In the genomic region with DNA sequence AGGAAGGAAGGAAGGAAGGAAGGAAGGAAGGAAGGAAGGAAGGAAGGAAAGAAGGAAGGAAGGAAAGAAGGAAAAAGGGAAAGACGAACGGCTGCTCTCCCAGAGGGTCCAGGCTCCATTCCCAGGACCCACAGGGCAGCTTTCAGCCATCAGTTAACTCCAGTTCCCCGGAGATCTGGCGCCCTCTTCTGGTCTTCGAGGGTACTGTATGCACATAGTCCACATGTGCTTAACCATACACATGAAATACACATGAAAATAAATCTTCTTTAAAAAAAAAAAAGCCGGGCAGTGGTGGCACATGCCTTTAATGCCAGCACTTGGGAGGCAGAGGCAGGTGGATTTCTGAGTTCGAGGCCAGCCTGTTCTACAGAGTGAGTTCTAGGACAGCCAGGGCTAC, we compare ENCODE assay signal across 8 mouse cellular contexts. TPM values are rescaled to one million over a fixed set of nuclear protein-coding genes. Genes with fewer than 3 reads are reported as not detected.
A peak's percentile ranks its signal among the peaks of the same experiment; 100 is the strongest.
DNase-seq lines count a peak whose midpoint lies in the region; ATAC-seq and TF ChIP-seq lines count a peak whose summit lies in the region.
"Not testable (repeated sequence)": the region's sequence is repeated elsewhere in the genome, so short reads cannot be mapped to it uniquely, and the experiment has no call there.

No protein-coding gene starts in this region.

- not testable (repeated sequence) for H3K27me3 ChIP-seq in testis, adult 2 months (ENCODE audit: control insufficient read depth, insufficient read depth, low read length)

- DNase-seq in B cell, adult 2 months, result peak; percentile 87 to 88
- DNase-seq in adrenal gland, adult 2 months, result peak; percentile 61
- DNase-seq in cerebellum, postnatal 25 days, result peak; percentile 66 to 86
- peak; percentile 79 for DNase-seq in gastrocnemius, postnatal 10 days
- peak; percentile 40 to 84 for DNase-seq in kidney, adult 8-10 months
- DNase-seq in lung, adult 18-20 months, result peak; percentile 70 to 77

- TF ChIP-seq POLR2A in testis, adult 2 months (IDR thresholded peaks at IDR 0.05; ENCODE audit: control insufficient read depth, low read depth, low read length), result not testable (repeated sequence)

- H3K4me1 ChIP-seq in testis, adult 2 months (ENCODE audit: control insufficient read depth, insufficient read depth, low read length), result not testable (repeated sequence)

- peak; percentile 57 for ATAC-seq in neutrophil, adult 5-6 weeks (ENCODE audit: extremely low read depth, insufficient number of reproducible peaks, low FRiP score, poor library complexity, severe bottlenecking)

- not testable (repeated sequence) for H3K36me3 ChIP-seq in testis, adult 2 months (ENCODE audit: control insufficient read depth, insufficient read depth, low read length)

- not testable (repeated sequence) for H3K27ac ChIP-seq in testis, adult 2 months (ENCODE audit: control insufficient read depth, insufficient read depth, low read depth, low read length)

- H3K4me3 ChIP-seq in testis, adult 2 months (ENCODE audit: control insufficient read depth, low read depth, low read length), result not testable (repeated sequence)

- TF ChIP-seq CTCF in testis, adult 2 months (IDR thresholded peaks at IDR 0.05; ENCODE audit: control insufficient read depth, insufficient read depth, insufficient replicate concordance, low read depth, low read length), result peak; percentile 66; the same call in 1 of the 2 replicates

RNA-seq across cellular contexts. Expression of a gene that starts 4.1 kb away (rescaled TPM):
- 10 to 100 TPM; 65.7 to 72.8 TPM for total RNA-seq in adrenal gland, adult 2 months (2021)
- 40.0 and 58.2 TPM in 2 replicates for polyA plus RNA-seq in adrenal gland, adult 2 months (2012; rRNA removed)
- total RNA-seq in gastrocnemius, postnatal 10 days (2021), result 10 to 100 TPM; 45.4 to 58.1 TPM
- 50.9 and 58.0 TPM in 2 replicates for total RNA-seq in neutrophil, adult 5-6 weeks (2017)
- 15.4 and 16.6 TPM in 2 replicates for polyA plus RNA-seq in testis, adult 2 months (2012; rRNA removed)

RNA-seq across cellular contexts. Expression of a gene that starts 7.5 kb away (rescaled TPM):
- 10 to 100 TPM; 22.7 to 31.2 TPM for total RNA-seq in adrenal gland, adult 2 months (2021)
- 12.4 and 12.6 TPM in 2 replicates for polyA plus RNA-seq in adrenal gland, adult 2 months (2012; rRNA removed)
- 10 to 100 TPM; 10.5 to 11.6 TPM for total RNA-seq in gastrocnemius, postnatal 10 days (2021)
- 66.2 and 79.5 TPM in 2 replicates for total RNA-seq in neutrophil, adult 5-6 weeks (2017)
- polyA plus RNA-seq in testis, adult 2 months (2012; rRNA removed), result 15.2 and 16.8 TPM in 2 replicates

RNA-seq across cellular contexts. Expression of a gene that starts 44.9 kb away (rescaled TPM):
- 100 to 1,000 TPM; 497 to 817 TPM for total RNA-seq in adrenal gland, adult 2 months (2021)
- 504 and 806 TPM in 2 replicates for polyA plus RNA-seq in adrenal gland, adult 2 months (2012; rRNA removed)
- 100 to 1,000 TPM; 194 to 201 TPM for total RNA-seq in gastrocnemius, postnatal 10 days (2021)
- total RNA-seq in neutrophil, adult 5-6 weeks (2017), result 48.5 and 53.8 TPM in 2 replicates
- 46.7 and 59.1 TPM in 2 replicates for polyA plus RNA-seq in testis, adult 2 months (2012; rRNA removed)
